Mouse (Mus musculus): ENCODE results near the gene 4921536K21Rik. TPM values are rescaled to one million over a fixed set of nuclear protein-coding genes. Genes with fewer than 3 reads are reported as not detected.
A peak's percentile ranks its signal among the peaks of the same experiment; 100 is the strongest.

4921536K21Rik gene
- under 1 TPM; 0.56 to 0.62 TPM for total RNA-seq (2021)
- long read RNA-seq, experiment 1, result 0 reads
- long read RNA-seq, experiment 2, result 0 reads

GRCm38 (mm10) chr11:3894406-3895281 is at the start of gene 4921536K21Rik, which contains the start of gene Dusp18:
TSS of gene 4921536K21Rik (minus strand) at chr11:3895098.
TSS of gene Dusp18 (plus strand) at chr11:3895240.
- peak; percentile 74 to 82 for DNase-seq (ENCODE audit: low spot score in 2 of 2)

- DNase-seq (ENCODE audit: low spot score in 2 of 2), result no peak
Observed at GRCm38 (mm10) chr11:3941371-3941770, 46.5 kb upstream of the 4921536K21Rik start.

DNA sequence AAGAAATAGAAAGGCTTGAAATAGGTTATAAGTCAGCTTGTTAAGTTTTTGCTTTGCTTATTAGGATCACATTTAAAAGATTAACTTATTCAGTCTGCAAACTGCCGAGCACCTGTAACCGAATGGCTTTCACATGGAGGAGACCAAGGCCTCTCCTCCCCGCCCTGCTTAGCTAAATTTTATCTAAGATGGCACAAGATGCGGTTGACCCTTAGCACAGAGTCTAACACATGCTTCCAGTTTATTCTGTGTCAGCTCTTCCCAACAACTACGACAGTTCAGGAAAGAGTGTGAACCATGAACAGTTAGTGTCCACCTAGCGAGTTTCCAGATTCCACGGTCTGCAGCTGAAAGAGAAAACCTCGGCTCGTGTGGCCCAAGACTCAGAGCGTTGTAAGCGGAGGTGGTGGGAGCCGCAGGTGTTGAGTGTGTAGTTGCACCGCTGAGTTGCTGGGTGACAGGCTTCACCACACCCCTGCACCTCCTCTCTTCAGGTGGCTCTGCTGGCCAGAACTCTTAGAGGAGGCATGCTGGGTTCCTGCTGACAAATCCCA is 42.5 kb upstream of the 4921536K21Rik start:
- DNase-seq (ENCODE audit: low spot score in 2 of 2), result no peak

DNA sequence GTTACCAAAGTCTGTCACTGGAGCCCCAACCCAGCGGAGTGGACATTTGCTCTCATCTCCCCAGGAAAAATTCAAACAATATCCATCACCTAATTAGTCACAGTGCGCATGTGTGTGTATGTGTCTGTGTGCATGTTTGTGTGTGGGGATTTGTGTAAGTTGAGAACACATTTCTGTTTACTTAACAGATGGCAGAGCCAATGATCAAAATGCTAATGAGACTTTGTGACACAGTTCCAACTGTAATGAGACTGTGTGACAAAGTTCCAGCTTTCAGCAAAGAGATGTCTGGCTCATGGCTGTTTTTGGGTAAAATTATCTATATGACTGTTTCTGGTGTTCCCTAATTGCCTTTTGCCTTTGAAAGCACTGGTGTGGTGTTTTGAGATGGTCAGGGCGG is 41.4 kb upstream of the 4921536K21Rik start:
- no peak for DNase-seq (ENCODE audit: low spot score in 2 of 2)

DNA sequence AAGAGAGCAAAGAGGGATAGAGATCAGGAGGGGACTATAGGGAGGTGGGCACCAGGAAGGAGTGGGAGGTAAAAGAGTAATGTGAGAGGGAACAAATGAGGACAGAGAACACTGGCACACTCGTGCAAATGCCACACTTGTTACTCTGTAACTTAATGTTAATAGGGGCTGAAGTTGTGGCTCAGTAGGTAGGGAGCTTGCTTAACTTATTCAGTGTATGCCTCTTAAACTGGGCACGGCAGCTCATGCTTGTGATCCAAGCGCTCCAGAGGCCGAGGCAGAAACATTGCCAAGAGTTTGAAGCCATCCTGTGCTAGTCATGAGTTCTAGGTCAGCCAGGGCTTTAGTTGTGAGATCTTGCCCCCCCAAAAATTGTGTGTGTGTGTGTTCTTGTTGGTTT is 40.2 kb upstream of the 4921536K21Rik start:
- no peak for DNase-seq (ENCODE audit: low spot score in 2 of 2)

DNA sequence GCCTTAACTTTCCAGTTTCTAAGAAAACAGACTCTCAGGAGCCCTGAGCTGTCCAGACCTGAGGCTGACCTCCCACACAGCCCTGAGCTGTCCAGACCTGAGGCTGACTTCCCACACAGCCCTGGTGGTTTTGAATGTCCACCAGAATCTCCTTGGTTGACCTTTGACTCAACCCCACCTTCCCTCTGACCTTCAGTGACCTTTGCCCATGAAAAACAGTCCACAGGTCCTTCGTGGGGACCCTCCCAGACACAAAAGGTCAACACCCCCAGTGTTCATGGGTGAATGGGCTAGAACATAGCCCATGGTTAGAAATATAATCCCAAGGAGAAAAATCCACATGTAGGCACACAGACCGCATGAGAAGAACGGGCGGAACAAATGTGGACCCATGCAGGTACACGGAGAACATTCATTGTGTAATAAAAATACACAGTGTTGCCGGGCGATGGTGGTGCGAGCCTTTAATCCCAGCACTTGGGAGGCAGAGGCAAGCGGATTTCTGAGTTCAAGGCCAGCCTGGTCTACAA is 38.9 kb upstream of the 4921536K21Rik start:
- DNase-seq (ENCODE audit: low spot score in 2 of 2), result no peak

DNA sequence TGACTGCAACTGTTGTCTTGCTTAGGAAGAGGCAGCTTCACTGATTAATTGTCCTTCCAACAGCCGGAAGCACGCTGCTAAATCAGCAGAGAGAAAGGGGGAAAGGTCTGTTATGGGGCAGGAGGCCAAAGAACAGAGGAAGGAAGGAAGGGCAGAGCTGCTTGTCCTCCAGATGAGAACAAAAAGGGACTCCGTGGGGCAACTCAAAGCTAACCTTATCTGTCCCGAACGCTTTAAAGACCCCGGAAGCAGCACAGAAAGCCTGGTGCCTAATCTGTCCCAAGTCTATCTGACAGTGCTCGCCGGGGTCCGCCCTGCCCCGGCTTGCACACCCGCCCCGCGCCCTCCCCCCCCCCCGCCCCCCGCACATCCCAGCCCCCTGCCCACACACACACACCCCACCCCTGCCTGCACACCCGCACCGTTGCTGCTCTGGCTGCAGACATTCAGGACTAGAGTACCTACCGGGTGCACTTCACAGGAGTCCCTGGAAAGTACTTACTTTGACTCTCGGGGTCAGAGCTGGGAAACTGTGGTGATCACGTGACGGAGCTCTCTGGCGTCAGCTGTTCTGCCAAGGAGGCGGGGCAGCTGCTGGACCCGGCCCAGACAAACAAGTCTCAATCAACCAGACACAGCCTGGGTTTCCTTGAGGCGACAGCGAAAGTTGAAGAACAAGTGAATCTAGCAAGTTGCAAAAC is 36.8 kb upstream of the 4921536K21Rik start, which contains the start of gene Tcn2:
Gene Tcn2, minus strand, starts transcription at position 649 of the 701 bp plus-strand sequence.
- DNase-seq (ENCODE audit: low spot score in 2 of 2), result peak; percentile 53 to 75

- no peak for DNase-seq (ENCODE audit: low spot score in 2 of 2)
Observed at GRCm38 (mm10) chr11:3930931-3931330, 36.0 kb upstream of the 4921536K21Rik start.

GRCm38 (mm10) chr11:3930019-3930418 is 35.1 kb upstream of the 4921536K21Rik start:
- no peak for DNase-seq (ENCODE audit: low spot score in 2 of 2)

DNA sequence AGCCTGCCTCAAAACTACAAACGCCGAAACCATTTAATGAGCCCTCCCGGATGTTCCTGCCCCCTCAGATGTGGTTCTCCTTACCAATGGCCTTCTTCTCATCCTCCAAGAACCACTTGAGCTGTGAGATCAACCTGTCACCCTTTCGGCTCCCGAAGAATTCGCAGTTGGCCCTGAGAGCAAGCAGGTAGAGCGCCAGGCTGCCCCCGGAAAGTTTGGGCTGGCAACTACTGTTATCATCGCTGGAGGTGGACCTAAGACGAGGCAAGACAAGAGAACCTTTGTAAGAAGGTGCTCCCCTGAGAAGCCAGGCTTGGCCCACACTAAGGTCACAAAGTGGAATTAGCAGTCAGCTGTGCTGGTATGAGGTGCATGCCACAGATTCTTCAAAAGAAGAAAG is 31.0 kb upstream of the 4921536K21Rik start:
- DNase-seq (ENCODE audit: low spot score in 2 of 2), result no peak

- DNase-seq (ENCODE audit: low spot score in 2 of 2), result no peak
Observed at GRCm38 (mm10) chr11:3922731-3923130, 27.8 kb upstream of the 4921536K21Rik start.

- no peak for DNase-seq (ENCODE audit: low spot score in 2 of 2)
Observed at GRCm38 (mm10) chr11:3922115-3922514, 27.2 kb upstream of the 4921536K21Rik start.

DNA sequence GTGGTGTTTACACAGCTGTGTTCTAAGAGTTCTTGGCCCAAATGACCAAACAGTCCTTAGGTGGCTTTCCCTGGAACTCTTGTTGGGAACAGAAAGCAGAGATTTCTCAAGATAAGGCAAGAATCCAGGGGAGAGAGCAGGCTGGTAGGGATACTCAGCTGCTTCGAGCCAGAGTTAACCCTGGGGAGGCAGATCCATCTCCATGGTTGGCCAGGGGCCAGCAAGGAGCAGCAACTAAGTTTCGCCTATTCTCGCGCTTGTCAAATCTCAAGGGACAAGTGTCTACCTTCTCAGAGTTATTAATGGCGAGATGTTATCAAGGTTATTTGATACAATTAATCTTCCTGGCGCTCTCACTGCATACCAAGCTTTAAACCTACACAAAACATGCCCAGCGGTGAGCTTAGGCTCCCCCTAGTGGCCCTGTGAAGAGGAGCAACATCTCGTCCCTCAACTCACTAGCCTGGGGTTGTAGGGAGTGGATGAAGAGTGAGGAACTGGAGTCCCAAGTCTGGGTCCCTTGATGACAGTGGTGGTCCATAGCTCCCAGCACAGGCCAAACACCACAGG is 26.5 kb upstream of the 4921536K21Rik start:
- no peak for DNase-seq (ENCODE audit: low spot score in 2 of 2)

DNA sequence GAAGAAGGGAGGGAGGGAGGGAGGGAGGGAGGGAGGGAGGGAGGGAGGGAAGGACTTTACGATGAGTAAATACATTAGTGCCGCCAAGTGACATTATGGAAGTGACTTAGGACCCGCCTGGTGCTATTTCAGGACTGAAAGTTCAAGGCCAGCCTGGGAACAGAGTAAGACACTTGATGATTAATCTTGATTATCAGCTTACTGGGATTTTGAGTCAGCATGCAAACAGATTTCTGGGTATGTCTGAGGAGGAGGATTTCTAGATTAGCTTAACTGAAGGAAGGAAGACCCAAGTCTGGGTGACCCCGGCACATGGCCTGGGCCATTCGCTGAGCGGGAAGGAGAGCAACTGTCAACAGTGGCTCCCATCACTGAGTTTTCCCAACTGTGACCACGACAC is 25.6 kb upstream of the 4921536K21Rik start:
- DNase-seq (ENCODE audit: low spot score in 2 of 2), result no peak

GRCm38 (mm10) chr11:3918738-3919137 is 23.8 kb upstream of the 4921536K21Rik start:
- no peak for DNase-seq (ENCODE audit: low spot score in 2 of 2)

GRCm38 (mm10) chr11:3914109-3914840 is 19.4 kb upstream of the 4921536K21Rik start, which contains the start of gene Slc35e4:
TSS of gene Slc35e4 (minus strand) at chr11:3914664.
- DNase-seq (ENCODE audit: low spot score in 2 of 2), result peak; percentile 61 to 66

GRCm38 (mm10) chr11:3913316-3914108 is 18.6 kb upstream of the 4921536K21Rik start:
- DNase-seq (ENCODE audit: low spot score in 2 of 2), result peak; percentile 67 to 80

- no peak for DNase-seq (ENCODE audit: low spot score in 2 of 2)
Observed at GRCm38 (mm10) chr11:3912875-3913271, 18.0 kb upstream of the 4921536K21Rik start.

- no peak for DNase-seq (ENCODE audit: low spot score in 2 of 2)
Observed at GRCm38 (mm10) chr11:3912100-3912874, 17.4 kb upstream of the 4921536K21Rik start.

Data from adrenal gland, postnatal 4 days (tissue).